Mouse (Mus musculus) kidney, postnatal 25 days (tissue): ENCODE measurements around the gene Mrpl1.

Experiments used
- DNase-seq, 2 experiments: peaks; one replicate each; pipeline ENCODE4 v3.0.0; 2021; ENCODE audit warnings: mixed read lengths in 2 of 2

Gene Mrpl1

GRCm38 (mm10) chr5:96209459-96209858 lies at the start of gene Mrpl1:
Gene Mrpl1 (plus strand): TSS chr5:96209493.
- DNase-seq = peak; percentile 25 to 41

- peak; percentile 35 to 50 for DNase-seq
These were observed 48.6 kb upstream of the Mrpl1 start for GRCm38 (mm10) chr5:96160467-96161262.

DNA sequence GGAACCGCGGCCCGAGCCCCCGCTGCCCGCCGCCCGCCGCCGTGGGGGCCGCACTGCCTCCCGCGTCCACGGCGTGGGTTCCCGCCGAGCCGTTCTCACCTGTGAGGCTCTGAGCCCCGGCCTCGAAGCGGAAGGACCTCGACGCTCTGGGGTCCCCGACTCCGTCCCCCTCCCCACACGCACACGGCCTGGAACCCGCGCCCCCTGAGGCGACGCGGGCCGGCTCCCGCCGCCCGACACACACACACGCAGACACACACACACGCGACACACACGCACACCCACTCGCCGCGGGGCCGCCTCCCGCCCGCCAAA lies 48.1 kb upstream of the Mrpl1 start:
- no peak for DNase-seq

- peak; percentile 61 to 75 for DNase-seq
These were observed 47.5 kb upstream of the Mrpl1 start for GRCm38 (mm10) chr5:96161578-96162398.

- peak; percentile 88 to 94 for DNase-seq
These were observed 46.6 kb upstream of the Mrpl1 start for GRCm38 (mm10) chr5:96162399-96163331.

GRCm38 (mm10) chr5:96163396-96164020 lies 45.8 kb upstream of the Mrpl1 start:
- DNase-seq = no peak

DNA sequence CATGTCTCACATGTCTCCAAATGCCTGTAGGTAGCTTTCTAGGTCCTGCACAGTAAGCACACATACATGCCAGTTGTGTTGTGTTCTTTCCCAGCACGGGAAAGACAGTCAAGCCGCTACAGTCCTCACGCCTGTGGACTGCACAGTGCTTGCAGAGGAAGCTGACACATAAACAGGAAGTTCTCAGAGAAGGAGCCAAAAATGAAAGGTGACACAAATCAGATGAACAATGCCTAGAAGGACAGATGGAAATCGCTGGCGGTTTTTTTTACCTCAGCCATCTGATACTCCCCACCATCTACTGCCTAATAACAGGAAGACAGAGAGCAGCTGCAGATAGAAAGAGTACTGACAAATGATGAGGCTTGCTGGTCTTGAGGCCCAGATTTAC lies 45.3 kb upstream of the Mrpl1 start, which contains the start of gene Cnot6l:
Gene Cnot6l (minus strand): TSS at position 151 of the 391 bp plus-strand sequence.
- peak; percentile 41 to 68 for DNase-seq

DNA sequence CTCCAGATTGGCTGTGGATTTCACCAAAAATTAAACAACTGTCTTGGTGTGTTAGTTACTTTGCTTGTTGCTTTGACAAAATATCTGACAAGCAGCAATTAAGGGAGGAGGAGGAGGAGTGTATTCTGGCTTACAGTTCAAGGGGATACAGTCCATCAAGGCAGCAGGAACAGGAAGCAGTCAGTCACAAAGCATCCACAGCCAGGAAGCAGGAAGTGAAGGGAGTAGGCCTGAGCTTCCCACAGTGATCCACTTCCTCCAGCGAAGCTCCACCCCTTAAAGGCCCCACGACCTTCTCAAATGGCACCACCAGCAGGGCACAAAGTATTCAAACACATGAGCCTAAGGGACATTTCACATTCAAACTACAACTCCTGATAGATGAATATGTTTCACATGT lies 42.5 kb upstream of the Mrpl1 start:
- DNase-seq = no peak

DNA sequence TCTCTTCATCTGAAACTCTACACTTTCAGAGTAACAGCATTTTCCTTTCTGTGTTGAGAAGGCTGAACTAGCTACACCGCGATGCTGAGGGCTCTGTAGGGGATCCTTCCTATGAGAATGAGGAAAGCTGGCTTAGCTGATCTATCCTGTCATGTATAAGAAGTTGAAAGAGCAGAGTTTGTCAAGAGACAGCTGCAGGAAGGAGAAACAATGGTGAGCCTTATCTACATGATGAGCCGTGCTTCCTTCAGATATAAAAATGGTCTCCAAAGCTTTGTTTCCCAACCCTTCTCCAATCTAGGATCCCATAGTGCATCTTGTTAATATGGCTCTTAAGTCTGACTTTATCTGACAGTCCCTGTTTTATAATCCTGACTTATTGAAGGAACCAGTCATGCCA lies 38.9 kb upstream of the Mrpl1 start:
- DNase-seq = no peak

DNA sequence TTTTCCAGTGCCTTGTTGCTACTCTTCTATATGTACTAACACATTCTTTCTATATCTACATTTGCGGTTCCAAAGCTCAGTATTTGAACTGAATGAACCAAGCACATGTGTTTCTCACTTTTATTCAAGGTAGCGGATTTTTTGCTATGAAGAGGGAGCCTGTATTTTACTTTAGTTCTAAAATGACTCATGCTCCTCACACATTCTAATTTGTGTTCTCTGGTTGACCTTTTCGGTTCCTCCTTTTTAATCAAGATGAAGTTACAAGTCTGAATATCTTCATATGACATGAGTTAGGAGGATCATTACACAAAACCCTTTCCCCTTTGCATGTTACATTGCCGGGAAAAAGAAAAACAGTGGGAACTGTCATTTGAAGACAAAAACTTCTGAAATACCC lies 37.5 kb upstream of the Mrpl1 start:
- DNase-seq = no peak

GRCm38 (mm10) chr5:96176121-96176520 lies 33.2 kb upstream of the Mrpl1 start:
- no peak for DNase-seq

DNA sequence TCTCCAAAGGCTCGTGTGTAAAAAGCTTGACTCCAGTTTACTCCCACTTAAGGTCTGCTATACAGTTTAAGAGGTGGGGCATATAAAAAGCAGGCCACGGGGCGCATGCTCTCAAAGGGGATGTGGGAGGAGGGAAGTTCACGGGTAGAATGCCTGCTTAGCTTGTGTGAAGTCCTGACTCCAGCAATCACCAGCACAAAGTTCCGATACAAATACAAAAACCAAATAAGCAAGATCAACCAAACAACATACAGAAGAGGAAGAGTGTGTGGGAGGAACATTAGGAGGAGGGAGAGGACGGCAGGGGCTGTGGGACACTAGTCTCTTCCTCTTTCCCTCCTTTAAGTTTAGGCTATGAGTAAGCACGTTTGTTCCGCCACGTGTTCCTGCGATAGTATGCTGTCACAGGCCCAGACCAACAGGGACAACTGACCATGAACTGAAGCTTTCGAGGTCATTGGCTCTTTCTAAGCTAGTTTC lies 32.4 kb upstream of the Mrpl1 start:
- DNase-seq = no peak

DNA sequence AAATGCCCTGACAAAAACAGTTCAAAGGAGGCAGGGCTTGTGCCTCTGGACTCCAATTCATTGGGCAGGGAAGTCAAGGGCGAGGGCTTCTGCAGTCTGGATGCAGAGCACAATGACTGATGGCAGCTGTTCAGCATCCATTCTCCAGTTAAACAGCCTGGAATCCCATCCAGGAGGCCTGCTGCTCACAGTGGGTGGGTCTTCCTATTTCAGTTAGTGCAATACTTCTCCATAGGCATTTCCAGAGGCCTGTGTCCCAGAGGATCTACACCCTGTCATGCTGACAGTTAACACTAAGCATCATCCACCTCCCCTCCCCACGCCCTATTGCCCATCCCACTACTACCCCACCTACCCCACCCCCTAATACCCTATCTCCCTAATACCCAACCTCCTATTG lies 26.1 kb upstream of the Mrpl1 start:
- no peak for DNase-seq

GRCm38 (mm10) chr5:96183987-96184386 lies 25.3 kb upstream of the Mrpl1 start:
- no peak for DNase-seq

DNA sequence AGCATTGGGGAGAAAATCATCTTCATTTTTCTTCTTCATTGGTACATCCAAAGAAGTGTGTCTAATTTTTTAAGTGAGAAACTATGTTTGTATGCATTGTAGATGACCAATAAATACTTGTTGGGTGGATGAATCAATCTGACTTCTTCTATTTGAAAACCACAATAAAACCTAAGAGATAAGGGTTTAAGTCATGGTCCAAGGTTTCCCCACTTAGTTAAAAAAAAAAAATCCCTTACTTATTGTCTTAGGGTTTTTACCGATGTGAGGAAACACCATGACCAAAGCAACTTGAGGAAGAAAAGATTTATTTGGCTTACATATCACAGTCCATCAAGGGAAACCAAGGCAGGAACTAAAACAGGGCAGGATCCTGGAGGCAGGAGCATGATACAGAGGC lies 19.5 kb upstream of the Mrpl1 start:
- no peak for DNase-seq

DNA sequence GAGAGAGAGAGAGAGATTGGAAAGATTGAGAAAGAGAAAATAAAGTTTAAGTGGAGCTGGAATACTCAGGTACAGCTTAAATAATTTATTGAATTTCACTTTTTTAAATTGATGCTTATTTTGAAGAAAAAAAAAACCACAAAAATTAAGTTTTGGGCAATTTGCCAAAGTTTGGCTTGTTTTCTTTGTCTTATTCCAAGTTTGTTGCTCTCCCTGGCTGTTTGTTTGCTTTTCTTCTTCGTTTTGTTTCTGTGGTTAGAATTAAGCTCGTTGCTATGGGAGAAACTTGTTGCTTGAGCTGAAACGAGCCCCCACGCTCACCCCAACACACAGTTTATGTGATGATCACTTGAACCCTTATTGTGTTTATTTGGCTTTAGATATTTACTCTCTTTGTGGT lies 18.0 kb upstream of the Mrpl1 start:
- DNase-seq = no peak

GRCm38 (mm10) chr5:96196547-96197052 lies 12.7 kb upstream of the Mrpl1 start:
- DNase-seq = peak in 1 of 2 experiments; percentile 50

GRCm38 (mm10) chr5:96198271-96198670 lies 11.0 kb upstream of the Mrpl1 start:
- no peak for DNase-seq

DNA sequence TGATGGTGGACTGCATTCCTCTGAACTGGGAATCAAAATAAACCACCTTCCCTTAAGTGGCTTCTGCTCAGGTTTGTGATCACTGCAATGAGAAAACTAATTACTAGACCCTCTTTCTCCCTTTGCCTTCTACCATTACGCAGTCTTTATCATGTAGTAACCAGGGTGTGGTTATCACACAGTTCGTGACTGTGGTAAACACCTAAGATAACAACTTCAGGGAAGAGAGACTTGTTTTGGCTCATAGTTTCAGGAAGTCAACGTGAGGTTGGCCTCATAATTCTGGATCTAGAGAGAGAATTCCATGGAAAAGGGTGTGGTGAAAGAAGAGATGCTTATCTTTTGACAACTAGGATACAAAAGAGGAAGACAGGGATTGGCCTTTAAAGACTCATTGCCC lies 9.0 kb upstream of the Mrpl1 start:
- no peak for DNase-seq

DNA sequence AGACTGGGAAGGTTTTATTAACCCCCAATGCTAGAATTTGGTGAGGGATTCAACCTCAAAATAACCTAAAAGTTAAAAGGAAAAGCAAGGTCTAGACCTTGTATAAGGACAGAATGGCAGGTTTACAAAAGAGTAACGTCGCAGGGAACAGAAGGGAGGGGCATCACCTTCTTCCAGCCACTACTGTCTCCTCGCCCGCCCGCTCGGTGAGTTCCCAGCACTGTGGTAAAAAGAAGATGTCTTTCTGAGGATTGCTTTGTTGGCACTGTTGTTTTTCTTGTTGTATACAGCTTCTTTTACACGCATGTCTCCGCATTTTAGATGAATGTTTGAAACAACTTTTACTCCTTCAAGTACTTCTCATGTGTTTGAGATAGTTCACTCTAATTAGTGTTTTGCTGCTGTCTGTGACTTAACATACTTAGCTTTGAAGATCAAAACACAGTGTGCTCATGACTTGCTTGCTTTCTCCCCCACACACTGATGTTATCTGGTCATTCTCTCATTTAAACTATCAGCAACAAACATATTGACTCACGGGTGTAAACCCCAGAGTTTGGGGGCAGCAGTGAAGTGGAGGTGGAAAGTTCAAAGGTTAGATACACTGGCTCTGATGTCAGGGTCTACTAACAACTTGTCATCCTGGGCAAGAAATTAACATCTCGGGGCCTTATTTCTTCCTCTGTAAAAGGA lies 7.7 kb upstream of the Mrpl1 start:
- DNase-seq = no peak

GRCm38 (mm10) chr5:96206897-96207296 lies 2.4 kb upstream of the Mrpl1 start:
- peak; percentile 74 to 84 for DNase-seq

DNA sequence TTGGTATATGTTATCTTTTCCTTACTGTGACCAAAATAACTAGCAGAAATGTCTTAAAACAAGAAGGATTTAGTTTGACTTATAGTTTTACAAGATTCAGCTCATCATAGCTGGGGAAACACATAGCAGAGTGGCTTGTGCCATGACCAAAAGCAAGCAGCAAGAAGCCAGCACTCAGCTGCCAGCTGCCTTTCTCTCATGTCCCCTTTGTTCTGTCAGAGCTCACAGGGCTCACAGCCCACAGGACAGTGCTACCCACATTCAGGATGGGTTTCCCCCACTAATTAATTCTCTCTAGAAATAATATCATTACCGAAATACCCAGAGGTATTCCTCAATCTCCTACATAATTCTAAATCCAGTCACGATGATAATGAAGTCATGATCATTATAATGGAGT lies 1.8 kb upstream of the Mrpl1 start:
- DNase-seq = no peak
